Mouse (Mus musculus) thymus, postnatal 14 days (tissue): Measurements from ENCODE around the gene Elmo3.

ENCODE experiments used
- DNase-seq: peaks from one replicate; pipeline ENCODE4 v3.0.0; 2021

The Elmo3 gene

DNA sequence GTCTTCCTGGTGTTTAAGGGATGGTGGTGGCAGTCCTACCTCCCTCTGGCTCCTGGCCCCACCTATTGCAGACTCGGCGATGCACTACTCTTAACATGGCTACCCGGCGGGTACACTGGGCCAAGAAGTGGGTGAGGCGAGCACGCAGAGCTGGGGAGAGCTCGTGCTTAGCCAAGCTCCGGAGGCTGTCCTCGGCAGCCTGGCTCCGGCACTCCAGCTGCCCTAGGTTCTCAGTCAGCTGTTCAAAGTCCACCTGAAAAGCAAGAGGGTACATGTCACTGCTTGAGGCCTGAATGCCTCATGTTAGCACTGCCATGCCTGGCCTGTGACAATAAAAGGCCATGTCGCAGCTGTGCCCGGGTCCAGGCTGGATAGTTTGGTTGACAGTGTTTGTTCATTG lies 24.9 kb downstream of the Elmo3 start:
- DNase-seq, result no peak

GRCm38 (mm10) chr8:105331469-105331868 lies 26.1 kb downstream of the Elmo3 start:
- DNase-seq, result no peak

DNA sequence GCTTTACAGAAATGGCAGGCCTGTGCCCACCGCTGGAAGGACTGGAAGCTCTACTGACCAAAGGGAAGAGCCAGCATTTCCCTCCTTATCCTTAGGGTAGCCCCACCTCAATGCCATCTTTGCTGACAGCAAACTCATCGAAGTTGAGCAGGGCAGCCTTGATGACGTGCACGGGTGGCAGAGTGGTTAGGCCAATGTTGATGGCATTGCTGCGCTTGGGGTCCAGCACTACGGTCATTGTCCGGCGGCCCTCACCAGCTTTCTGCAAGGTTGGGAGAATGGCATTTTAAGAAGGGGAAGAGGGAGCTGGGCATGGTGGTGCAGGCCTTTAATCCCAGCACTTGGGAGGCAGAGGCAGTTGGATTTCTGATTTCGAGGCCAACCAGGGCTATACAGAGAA lies 26.5 kb downstream of the Elmo3 start:
- DNase-seq, result no peak

GRCm38 (mm10) chr8:105332523-105332922 lies 27.1 kb downstream of the Elmo3 start:
- DNase-seq, result no peak

- DNase-seq, result no peak
Measured at GRCm38 (mm10) chr8:105336373-105337130, 31.2 kb downstream of the Elmo3 start.

GRCm38 (mm10) chr8:105338992-105339391 lies 33.6 kb downstream of the Elmo3 start:
- DNase-seq, result no peak

GRCm38 (mm10) chr8:105339886-105340635 lies 34.7 kb downstream of the Elmo3 start:
- DNase-seq, result no peak

GRCm38 (mm10) chr8:105341399-105341798 lies 36.0 kb downstream of the Elmo3 start:
- DNase-seq, result no peak

DNA sequence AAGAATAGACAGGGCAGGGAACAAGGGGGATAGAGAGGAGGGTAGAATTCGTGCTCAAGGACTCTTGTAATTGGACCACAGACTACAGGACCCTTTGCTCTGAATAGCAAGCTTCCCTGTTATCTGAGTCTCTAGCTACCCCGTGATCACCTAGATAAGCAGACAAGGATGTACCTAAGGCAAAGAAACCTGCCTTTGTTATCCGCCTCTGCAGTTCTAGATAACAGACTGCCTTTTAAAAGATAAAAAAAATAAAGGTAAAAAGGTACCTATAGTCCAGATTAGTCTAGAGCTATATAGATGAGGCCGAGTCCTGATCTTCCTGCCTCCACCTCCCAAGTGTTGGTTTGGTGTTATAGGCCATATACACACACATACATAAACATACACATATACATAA lies 37.4 kb downstream of the Elmo3 start:
- no peak for DNase-seq

DNA sequence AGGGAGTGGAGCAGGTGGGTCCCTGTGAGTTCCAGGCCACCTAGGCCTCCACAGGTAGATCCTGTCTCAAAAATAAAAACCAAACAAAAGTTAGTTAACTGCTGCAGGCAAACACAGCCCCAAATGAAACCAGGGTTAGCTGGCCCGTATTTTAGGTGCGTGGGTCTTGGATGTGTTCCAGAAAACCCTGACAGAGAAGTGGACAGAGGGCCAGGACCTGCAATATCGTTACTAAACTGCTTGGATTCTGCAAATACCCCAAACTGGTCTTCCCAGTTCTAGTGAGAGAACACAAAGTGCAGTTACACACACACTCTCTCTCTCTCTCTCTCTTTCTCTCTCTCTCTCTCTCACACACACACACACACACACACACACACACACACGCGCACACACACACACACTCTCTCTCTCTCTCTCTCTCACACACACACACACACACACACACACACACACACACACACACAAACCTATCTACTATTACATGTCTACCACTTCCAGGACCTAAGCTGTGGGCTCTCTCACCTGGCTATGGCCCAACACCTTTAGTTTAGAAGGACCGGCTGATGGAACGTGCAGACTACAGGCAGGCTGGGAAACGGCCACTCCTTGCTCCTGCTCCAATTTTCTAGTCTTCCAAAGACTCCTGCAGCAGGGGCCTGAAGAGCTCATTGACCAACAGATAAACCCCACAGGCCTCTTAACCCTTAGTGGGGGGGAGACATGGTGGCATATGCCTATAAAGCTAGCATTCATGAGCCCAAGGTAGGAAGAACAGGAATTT lies 38.6 kb downstream of the Elmo3 start:
- DNase-seq, result no peak

- DNase-seq, result no peak
Measured at GRCm38 (mm10) chr8:105345061-105345975, 39.9 kb downstream of the Elmo3 start.

DNA sequence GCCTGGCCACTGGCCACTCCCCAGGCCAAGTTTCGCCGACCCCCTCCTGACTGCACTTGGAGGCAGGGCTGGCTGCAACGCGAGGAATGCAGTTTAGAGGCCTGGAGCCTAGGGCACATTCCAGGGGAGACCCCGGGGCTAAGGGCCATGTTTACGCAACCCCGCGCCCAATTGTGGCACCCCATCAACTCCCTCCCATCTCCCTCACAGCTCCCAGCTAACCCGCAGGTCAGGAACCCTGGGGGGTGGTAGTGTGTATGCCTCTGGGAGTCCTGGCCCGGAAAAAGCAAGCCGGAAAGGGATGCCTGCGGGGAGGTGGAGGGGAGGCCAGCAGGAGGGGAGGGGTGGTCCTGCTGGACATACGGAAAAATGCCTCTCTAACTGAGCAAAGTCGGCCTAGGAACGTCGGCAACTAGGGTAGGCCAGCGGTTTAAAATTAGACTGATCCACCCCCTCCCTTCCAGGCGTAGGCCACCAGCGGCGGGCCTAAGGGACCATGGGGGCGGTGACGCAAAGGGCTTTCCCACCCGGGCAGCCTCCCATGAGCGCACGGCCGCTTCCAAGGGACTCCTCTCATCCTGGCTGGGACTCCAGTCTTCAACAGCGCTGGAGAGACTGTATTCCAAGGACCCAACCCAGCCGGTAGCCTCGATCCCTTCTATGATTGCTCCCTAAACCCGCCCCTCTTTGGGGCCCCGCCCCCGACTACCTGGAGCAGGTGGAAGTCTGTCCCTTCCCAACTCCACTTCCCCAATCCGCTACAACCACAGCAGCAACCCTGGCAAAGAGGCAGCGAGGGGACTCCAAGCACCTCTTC lies 41.4 kb downstream of the Elmo3 start:
- DNase-seq, result peak; percentile 46

DNA sequence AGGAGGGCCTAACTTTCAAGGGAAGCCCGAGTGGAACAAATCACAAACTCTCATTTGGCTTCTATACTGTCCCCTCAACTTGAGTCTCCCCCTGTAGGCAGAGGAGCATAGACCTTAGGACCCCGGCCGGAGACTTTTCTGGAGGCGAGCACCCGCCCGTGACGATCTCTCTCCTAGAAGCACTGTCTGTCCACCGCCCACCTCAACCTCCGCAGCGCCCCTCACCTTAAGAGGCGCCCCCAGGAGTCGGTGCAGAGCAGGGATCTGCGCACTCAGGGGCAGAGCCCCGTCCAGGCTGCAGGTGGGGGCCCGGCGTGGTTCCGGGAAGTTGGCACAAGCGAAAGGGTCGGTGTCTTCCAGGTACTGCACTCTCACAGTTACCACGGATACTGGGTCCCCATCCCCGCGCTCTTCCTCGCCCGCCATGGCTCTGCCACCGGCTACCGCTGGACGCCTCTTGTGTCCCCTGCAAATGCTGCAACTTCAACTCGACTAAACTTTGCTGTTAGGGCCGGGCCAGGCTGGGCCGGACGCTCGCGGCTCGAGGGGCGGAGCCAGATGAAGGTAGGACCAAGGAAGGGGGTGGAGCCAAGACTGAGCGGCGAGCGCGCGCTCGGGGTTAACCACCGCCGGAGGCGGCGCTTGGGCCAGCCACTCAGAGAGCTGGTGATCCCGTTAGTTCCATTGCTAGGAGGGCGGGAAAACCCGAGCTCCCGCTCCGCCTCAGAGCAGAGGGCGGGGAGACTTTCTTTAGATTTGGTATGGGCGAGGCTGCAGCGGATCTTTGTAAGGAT lies 42.2 kb downstream of the Elmo3 start, which contains the start of gene Fhod1:
Gene Fhod1 (minus strand): TSS at position 526 of the 794 bp plus-strand sequence.
- peak; percentile 90 for DNase-seq

DNA sequence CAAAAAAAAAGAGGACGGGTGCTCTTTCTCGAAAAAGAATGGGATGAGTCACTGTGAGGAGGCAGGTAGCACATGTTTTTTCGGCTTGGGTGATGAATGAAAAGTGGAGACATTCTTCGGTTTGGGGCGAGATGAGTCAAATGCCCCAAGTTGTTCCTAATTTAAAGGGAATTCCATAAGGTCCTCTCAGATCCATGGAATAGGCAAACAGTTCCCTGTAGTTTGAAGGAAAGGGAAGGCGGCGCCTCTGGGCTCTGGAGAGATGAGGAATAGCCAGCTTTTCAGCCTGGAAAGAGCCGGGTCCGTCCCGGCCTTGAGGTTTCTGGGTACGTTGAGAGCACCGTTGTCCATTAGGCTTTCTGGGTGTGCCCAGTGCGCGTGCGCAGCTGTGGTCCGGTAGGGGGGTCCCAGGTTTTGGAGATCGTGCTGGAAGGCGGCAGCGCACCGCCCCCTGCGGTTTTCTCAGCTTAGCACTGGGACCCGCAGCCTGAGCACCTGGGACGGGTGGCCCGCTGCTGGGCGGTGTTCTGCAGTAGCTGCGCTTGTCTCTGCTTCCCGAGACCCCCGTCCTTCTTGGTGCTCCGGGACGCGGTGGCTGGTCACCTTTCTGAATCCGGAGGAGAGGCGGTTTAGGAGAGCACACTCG lies 43.2 kb downstream of the Elmo3 start, which contains the start of gene Slc9a5:
Gene Slc9a5 (plus strand): TSS at position 394 of the 646 bp plus-strand sequence.
- DNase-seq, result peak; percentile 77

GRCm38 (mm10) chr8:105349096-105349771 lies 43.8 kb downstream of the Elmo3 start:
- DNase-seq, result peak; percentile 39

DNA sequence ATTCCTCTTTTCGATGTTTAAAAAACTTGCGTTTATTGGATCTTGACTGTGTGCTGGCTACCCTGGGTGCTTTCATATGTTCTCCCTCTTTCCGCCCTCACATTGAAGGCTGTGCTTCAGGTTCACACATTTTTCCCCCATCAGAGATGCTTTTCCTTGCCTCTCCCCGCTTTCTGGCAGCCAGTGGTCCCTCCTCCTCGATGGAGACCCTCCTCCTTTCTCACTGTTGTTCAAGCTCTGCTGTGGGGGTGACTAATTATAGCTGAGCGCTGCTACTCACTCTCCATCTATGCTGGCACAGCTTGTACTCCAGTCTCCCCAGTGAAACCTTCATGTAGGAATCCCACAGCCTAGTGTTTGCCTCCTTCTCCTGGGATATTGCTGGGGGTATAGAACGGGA lies 44.8 kb downstream of the Elmo3 start:
- DNase-seq, result no peak

DNA sequence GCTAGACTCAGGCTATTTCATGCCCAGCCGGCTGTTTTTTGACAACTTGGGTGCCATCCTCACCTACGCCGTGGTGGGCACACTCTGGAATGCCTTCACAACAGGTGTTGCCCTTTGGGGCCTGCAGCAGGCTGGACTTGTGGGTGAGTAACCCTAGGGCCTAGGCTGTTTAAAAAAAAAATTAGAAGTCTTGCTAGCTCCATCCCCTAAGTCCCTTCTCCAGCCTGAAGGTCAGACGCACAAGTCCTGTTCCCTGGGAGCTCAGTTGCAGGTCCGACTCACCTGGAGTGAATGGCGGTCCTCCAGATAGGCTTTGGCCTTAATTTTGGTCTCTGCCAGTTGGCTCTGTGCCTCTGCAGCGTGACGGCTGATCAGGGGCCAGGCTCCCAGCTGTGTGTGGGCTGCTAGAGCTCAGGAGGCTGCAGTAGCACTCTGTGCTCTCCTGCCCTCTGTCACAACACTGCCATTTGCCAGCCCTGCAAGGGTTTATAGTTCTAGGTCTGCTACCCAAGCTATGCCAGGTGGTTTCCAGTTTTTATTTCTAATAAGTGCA lies 48.3 kb downstream of the Elmo3 start:
- DNase-seq, result no peak

DNA sequence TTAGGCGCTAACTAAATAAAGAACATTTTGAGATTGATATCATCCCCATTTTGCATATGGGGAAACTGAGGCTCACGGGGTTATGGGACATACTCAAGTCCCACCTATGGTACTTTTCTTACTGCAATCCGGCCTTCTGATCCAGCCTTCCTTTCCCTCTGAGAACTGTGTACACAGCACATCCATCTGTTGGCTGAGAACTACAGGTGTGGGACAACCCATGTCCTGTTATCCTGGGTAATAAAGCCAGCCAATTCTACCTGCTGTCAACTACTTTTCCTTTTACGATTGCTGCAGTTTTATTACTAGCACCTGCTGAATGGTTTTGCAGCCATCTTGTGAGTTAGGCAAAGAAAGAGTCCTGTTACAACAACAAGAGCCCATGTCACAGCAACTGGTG lies 49.1 kb downstream of the Elmo3 start:
- no peak for DNase-seq
